Mouse (Mus musculus) MEL (cell line): ENCODE results near the gene Gm43552. TPM values are rescaled to one million over a fixed set of nuclear protein-coding genes. Genes with fewer than 3 reads are reported as not detected.

Experiments used
- DNase-seq: peaks from one replicate; pipeline ENCODE4 v3.0.0; 2011; ENCODE audit warnings: low read depth, low spot score
- H3K27ac ChIP-seq: 2 replicates; pipeline ENCODE4 v1.5.1; 2012; ENCODE audit warnings: low read depth, mild to moderate bottlenecking, control low read depth, low read length, moderate library complexity; ENCODE audit not compliant: control insufficient read depth
- H3K27me3 ChIP-seq, 2 experiments: fragments of 150-350 bp in 1 of 2; sonication (generic) in 1 of 2; 2 replicates each; pipeline ENCODE4 v1.6.1; 2012; ENCODE audit warnings: low read length in 2 of 2, mild to moderate bottlenecking in 2 of 2, improper control_type of control experiment in 1 of 2, moderate library complexity in 1 of 2; ENCODE audit not compliant: insufficient read depth in 2 of 2, control insufficient read depth in 1 of 2
- H3K36me3 ChIP-seq, 2 experiments: 2 replicates each; pipeline ENCODE4 v1.6.1; 2012 to 2014; ENCODE audit warnings: low read length in 2 of 2, improper control_type of control experiment in 1 of 2, inconsistent platforms in 1 of 2, mild to moderate bottlenecking in 1 of 2; ENCODE audit not compliant: insufficient read depth in 2 of 2, control insufficient read depth in 1 of 2
- H3K4me1 ChIP-seq, 2 experiments: fragments of 150-350 bp in 1 of 2; sonication (generic) in 1 of 2; 2 replicates each; pipeline ENCODE4 v1.6.1; 2012; ENCODE audit warnings: low read length in 2 of 2, improper control_type of control experiment in 1 of 2, mild to moderate bottlenecking in 1 of 2; ENCODE audit not compliant: insufficient read depth in 2 of 2, control insufficient read depth in 1 of 2
- H3K4me3 ChIP-seq, 2 experiments: fragments of 150-350 bp in 1 of 2; sonication (generic) in 1 of 2; 2 replicates each; pipeline ENCODE4 v1.5.1; 2012; ENCODE audit warnings: low read depth in 2 of 2, low read length in 2 of 2, mild to moderate bottlenecking in 2 of 2, moderate library complexity in 2 of 2, control low read depth in 1 of 2, improper control_type of control experiment in 1 of 2; ENCODE audit not compliant: control insufficient read depth in 1 of 2, insufficient read depth in 1 of 2
- H3K79me2 ChIP-seq: 2 replicates; pipeline ENCODE4 v1.6.1; 2012; ENCODE audit warnings: mild to moderate bottlenecking, low read length, moderate library complexity; ENCODE audit not compliant: control insufficient read depth, poor library complexity, insufficient read depth
- H3K9ac ChIP-seq: 2 replicates; pipeline ENCODE4 v1.6.1; 2012; ENCODE audit warnings: low read depth, mild to moderate bottlenecking, control low read depth, low read length, moderate library complexity; ENCODE audit not compliant: control insufficient read depth, poor library complexity, severe bottlenecking
- H3K9me3 ChIP-seq: fragments of 150-350 bp; sonication (generic); replicated peaks from 2 replicates; pipeline ENCODE4 v1.6.1; 2012; ENCODE audit warnings: mild to moderate bottlenecking, low read length, improper control_type of control experiment, moderate library complexity; ENCODE audit not compliant: insufficient read depth
- BHLHE40 ChIP-seq: IDR thresholded peaks from 2 replicates; pipeline ENCODE4 v1.6.1; 2012; ENCODE audit warnings: low read depth, mild to moderate bottlenecking, inconsistent platforms, low read length, improper control_type of control experiment, borderline replicate concordance
- CHD1 ChIP-seq: IDR thresholded peaks from 2 replicates; pipeline ENCODE4 v1.6.1; 2012; ENCODE audit warnings: low read depth, mild to moderate bottlenecking, inconsistent platforms, low read length, improper control_type of control experiment
- CHD2 ChIP-seq: IDR thresholded peaks from 2 replicates; pipeline ENCODE4 v1.6.1; 2011; ENCODE audit warnings: low read length, improper control_type of control experiment
- CTCF ChIP-seq, 3 experiments: IDR thresholded peaks in 2 of 3; conservative IDR thresholded peaks in 1 of 3; 2 replicates each; pipeline ENCODE4 v1.5.1; 2011 to 2012; ENCODE audit warnings: low read length in 3 of 3, low read depth in 2 of 3, mild to moderate bottlenecking in 2 of 3, improper control_type of control experiment in 1 of 3, inconsistent platforms in 1 of 3, mixed read lengths in 1 of 3, moderate library complexity in 1 of 3; ENCODE audit not compliant: control insufficient read depth in 1 of 3, insufficient read depth in 1 of 3, poor library complexity in 1 of 3, severe bottlenecking in 1 of 3
- E2F4 ChIP-seq: IDR thresholded peaks from 2 replicates; pipeline ENCODE4 v1.6.1; 2011; ENCODE audit warnings: low read depth, low read length, improper control_type of control experiment, borderline replicate concordance
- ELF1 ChIP-seq: IDR thresholded peaks from 2 replicates; pipeline ENCODE4 v1.6.1; 2014; ENCODE audit warnings: low read depth, mild to moderate bottlenecking, inconsistent platforms, low read length, improper control_type of control experiment, moderate library complexity
- EP300 ChIP-seq, 2 experiments: IDR thresholded peaks; 2 replicates each; pipeline ENCODE4 v1.6.1; 2011; ENCODE audit warnings: improper control_type of control experiment in 2 of 2, low read length in 2 of 2, low read depth in 1 of 2, mild to moderate bottlenecking in 1 of 2
- GABPA ChIP-seq: IDR thresholded peaks from 2 replicates; pipeline ENCODE4 v1.6.1; 2012; ENCODE audit warnings: low read depth, mild to moderate bottlenecking, inconsistent platforms, low read length, improper control_type of control experiment, moderate library complexity
- GATA1 ChIP-seq: IDR thresholded peaks from 2 replicates; pipeline ENCODE4 v1.6.1; 2011; ENCODE audit warnings: low read depth, low read length, improper control_type of control experiment
- HCFC1 ChIP-seq: IDR thresholded peaks from 2 replicates; pipeline ENCODE4 v1.6.1; 2012; ENCODE audit warnings: low read depth, mild to moderate bottlenecking, inconsistent platforms, low read length, improper control_type of control experiment, moderate library complexity
- KAT2A ChIP-seq: conservative IDR thresholded peaks from 2 replicates; pipeline ENCODE4 v1.6.1; 2012; ENCODE audit warnings: low read depth, low read length, improper control_type of control experiment, inconsistent platforms
- MAFK ChIP-seq: IDR thresholded peaks from 2 replicates; pipeline ENCODE4 v1.6.1; 2011; ENCODE audit warnings: low read depth, mild to moderate bottlenecking, low read length, improper control_type of control experiment, borderline replicate concordance
- MAX ChIP-seq: IDR thresholded peaks from 2 replicates; pipeline ENCODE4 v1.6.1; 2011; ENCODE audit warnings: low read length, improper control_type of control experiment
- MEF2A ChIP-seq: IDR thresholded peaks from 2 replicates; pipeline ENCODE4 v1.6.1; 2014; ENCODE audit warnings: low read depth, mild to moderate bottlenecking, inconsistent platforms, low read length, improper control_type of control experiment; ENCODE audit not compliant: poor library complexity, insufficient replicate concordance, severe bottlenecking; ENCODE audit errors: extremely low read depth
- MXI1 ChIP-seq: IDR thresholded peaks from 2 replicates; pipeline ENCODE4 v1.6.1; 2011; ENCODE audit warnings: mild to moderate bottlenecking, low read depth, low read length, improper control_type of control experiment
- MYB ChIP-seq: IDR thresholded peaks from 2 replicates; pipeline ENCODE4 v1.6.1; 2011; ENCODE audit warnings: mild to moderate bottlenecking, low read depth, low read length, improper control_type of control experiment
- NELFE ChIP-seq: IDR thresholded peaks from 2 replicates; pipeline ENCODE4 v1.6.1; 2011; ENCODE audit warnings: low read depth, low read length, improper control_type of control experiment
- NRF1 ChIP-seq: IDR thresholded peaks from 2 replicates; pipeline ENCODE4 v1.6.1; 2014; ENCODE audit warnings: low read depth, mild to moderate bottlenecking, inconsistent platforms, low read length, improper control_type of control experiment, moderate library complexity; ENCODE audit not compliant: poor library complexity, insufficient read depth, severe bottlenecking
- POLR2A ChIP-seq, 2 experiments: IDR thresholded peaks; 2 replicates each; pipeline ENCODE4 v1.6.1; 2011 to 2012; ENCODE audit warnings: low read length in 2 of 2, mild to moderate bottlenecking in 2 of 2, control low read depth in 1 of 2, improper control_type of control experiment in 1 of 2, low read depth in 1 of 2, moderate library complexity in 1 of 2; ENCODE audit not compliant: control insufficient read depth in 1 of 2, insufficient read depth in 1 of 2, poor library complexity in 1 of 2
- POLR2AphosphoS2 ChIP-seq: IDR thresholded peaks from 2 replicates; pipeline ENCODE4 v1.6.1; 2011; ENCODE audit warnings: low read length, improper control_type of control experiment
- POLR2AphosphoS5 ChIP-seq: IDR thresholded peaks from 2 replicates; pipeline ENCODE4 v1.6.1; 2012; ENCODE audit warnings: low read depth, borderline replicate concordance, mild to moderate bottlenecking, inconsistent platforms, low read length, moderate library complexity, mixed read lengths
- RAD21 ChIP-seq: IDR thresholded peaks from 2 replicates; pipeline ENCODE4 v1.6.1; 2011; ENCODE audit warnings: mild to moderate bottlenecking, low read depth, low read length, improper control_type of control experiment
- RCOR1 ChIP-seq: IDR thresholded peaks from 2 replicates; pipeline ENCODE4 v1.6.1; 2012; ENCODE audit warnings: low read depth, mild to moderate bottlenecking, inconsistent platforms, low read length, improper control_type of control experiment
- SIN3A ChIP-seq: IDR thresholded peaks from 2 replicates; pipeline ENCODE4 v1.6.1; 2012; ENCODE audit warnings: low read length, improper control_type of control experiment, inconsistent platforms
- SMC3 ChIP-seq: IDR thresholded peaks from 2 replicates; pipeline ENCODE4 v1.6.1; 2011; ENCODE audit warnings: low read depth, low read length, improper control_type of control experiment
- TAL1 ChIP-seq: IDR thresholded peaks from 2 replicates; pipeline ENCODE4 v1.6.1; 2012; ENCODE audit warnings: mild to moderate bottlenecking, inconsistent platforms, low read length, moderate library complexity, mixed read lengths
- TBP ChIP-seq: IDR thresholded peaks from 2 replicates; pipeline ENCODE4 v1.8.0; 2011; ENCODE audit warnings: low read depth, low read length, improper control_type of control experiment
- ZC3H11A ChIP-seq: IDR thresholded peaks from 2 replicates; pipeline ENCODE4 v1.6.1; 2012; ENCODE audit warnings: low read depth, mild to moderate bottlenecking, inconsistent platforms, low read length, improper control_type of control experiment
- ZMIZ1 ChIP-seq: IDR thresholded peaks from 2 replicates; pipeline ENCODE4 v1.6.1; 2012; ENCODE audit warnings: low read depth, mild to moderate bottlenecking, inconsistent platforms, low read length, improper control_type of control experiment, moderate library complexity
- polyA plus RNA-seq, 2 experiments: library from polyadenylated mRNA; stranded (reverse) in 1 of 2; unstranded in 1 of 2; fragments of >175 nt in 1 of 2; fragments of >200 nt in 1 of 2; gene quantifications; 2 replicates each; pipeline versions ENCODE4 v1.2.1 to v1.2.4; 2012; ENCODE audit warnings: low replicate concordance in 2 of 2, low read depth in 1 of 2; ENCODE audit not compliant: insufficient read length in 2 of 2, insufficient read depth in 1 of 2, missing spikeins in 1 of 2
- total RNA-seq: library from RNA; depleted of rRNA; stranded (reverse); fragments of 300-350 nt; gene quantifications from 2 replicates; pipeline ENCODE4 v1.2.3, GENCODE M21; 2012

Gm43552 gene
- total and polyA plus RNA-seq, 3 experiments, result 1.7 TPM; not detected in 2

- TF ChIP-seq KAT2A, result peak; percentile 94
- TF ChIP-seq ZMIZ1, result peak; percentile 91
- TF ChIP-seq CHD2, result no peak
- peak; percentile 99 for TF ChIP-seq HCFC1
- TF ChIP-seq EP300 (IDR thresholded peaks at IDR 0.05; ENCODE audit: low read depth in 1 of 2, low read length in 2 of 2), result no peak
These were observed 101.7 kb downstream of the Gm43552 start, which contains the start of the genes Rpl9 and Lias (continued) for GRCm38 (mm10) chr5:65390648-65391644.

GRCm38 (mm10) chr5:65387008-65387867 is 105.4 kb downstream of the Gm43552 start:
- DNase-seq, result peak; percentile 60
- H3K36me3 ChIP-seq, result peaks cover 16 to 19% of the 10 kb centered on the region in 2 experiments
- no peak overlapping the region for H3K9ac ChIP-seq
- peaks cover 25% of the 10 kb centered on the region for H3K79me2 ChIP-seq
- peaks cover 2 to 7% of the 10 kb centered on the region in 2 experiments; a peak in 3 of 4 replicates for H3K4me1 ChIP-seq
- no peaks in the 10 kb centered on the region for H3K27me3 ChIP-seq
- no peak overlapping the region for H3K4me3 ChIP-seq
- no peaks in the 10 kb centered on the region for H3K9me3 ChIP-seq
- no peak overlapping the region for H3K27ac ChIP-seq
- TF ChIP-seq KAT2A (no peak), ZC3H11A (no peak), ZMIZ1 (peak; percentile 84), SMC3 (0 out of 2 replicates have a peak, but pooled peaks have one; percentile 6), POLR2A (IDR thresholded peaks at IDR 0.05; ENCODE audit: control insufficient read depth in 1 of 2, insufficient read depth in 1 of 2, low read depth in 1 of 2, low read length in 2 of 2, poor library complexity in 1 of 2) (peak; percentile 41 to 63; a peak in 3 of 4 replicates), MAFK (0 out of 2 replicates have a peak, but pooled peaks have one; percentile 5), NELFE (no peak; the same call in 1 of the 2 replicates), CHD2 (no peak; the same call in 1 of the 2 replicates), ELF1 (no peak), MEF2A (no peak), POLR2AphosphoS5 (peak; percentile 14; the same call in 1 of the 2 replicates), TBP (no peak), TAL1 (no peak), GABPA (no peak), SIN3A (no peak), MAX (no peak), CHD1 (no peak), MYB (peak; percentile 6; the same call in 1 of the 2 replicates), GATA1 (no peak), BHLHE40 (no peak), NRF1 (no peak), RAD21 (no peak), POLR2AphosphoS2 (peak; percentile 99), HCFC1 (no peak), CTCF (IDR thresholded peaks at IDR 0.05 in 2 of 3, conservative IDR thresholded peaks at IDR 0.05 in 1 of 3; ENCODE audit: control insufficient read depth in 1 of 3, insufficient read depth in 1 of 3, low read depth in 2 of 3, low read length in 3 of 3, poor library complexity in 1 of 3, severe bottlenecking in 1 of 3) (no peak), E2F4 (no peak), EP300 (IDR thresholded peaks at IDR 0.05; ENCODE audit: low read depth in 1 of 2, low read length in 2 of 2) (0 out of 4 replicates have a peak, but pooled peaks of 1 of the 2 experiments have one; percentile 8), RCOR1 (0 out of 2 replicates have a peak, but pooled peaks have one; percentile 31), MXI1 (no peak)
